Mouse (Mus musculus) T-cell, adult 2 months (primary cell): Measurements from ENCODE around the gene Camkv.

Experiments
- DNase-seq: peaks from one replicate; pipeline ENCODE4 v3.0.0; 2022; ENCODE audit warnings: low spot score

The Camkv gene

DNA sequence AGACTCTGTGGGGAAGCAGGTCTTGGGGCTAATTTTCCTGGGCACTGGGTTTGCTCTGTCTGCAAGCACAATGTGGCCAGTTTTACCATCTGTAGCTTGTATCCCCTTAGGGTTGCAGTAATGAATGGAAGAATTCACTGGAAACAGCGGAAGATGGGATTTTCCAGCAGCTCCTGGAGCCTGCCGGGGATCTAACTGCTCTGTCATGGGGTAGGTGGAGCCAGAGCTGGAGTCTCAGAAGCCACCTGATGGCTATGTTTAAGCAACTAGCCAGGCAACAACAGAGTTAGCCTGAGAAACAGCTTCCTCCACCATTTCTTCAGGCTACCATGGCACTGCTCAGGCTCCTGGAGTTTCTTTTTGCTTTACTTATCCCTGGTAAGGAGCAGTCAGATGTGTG, 56.7 kb downstream of the Camkv start, which contains the start of gene Cdhr4:
Gene Cdhr4 (plus strand): TSS at position 301 of the 400 bp plus-strand sequence.
- no peak for DNase-seq

DNA sequence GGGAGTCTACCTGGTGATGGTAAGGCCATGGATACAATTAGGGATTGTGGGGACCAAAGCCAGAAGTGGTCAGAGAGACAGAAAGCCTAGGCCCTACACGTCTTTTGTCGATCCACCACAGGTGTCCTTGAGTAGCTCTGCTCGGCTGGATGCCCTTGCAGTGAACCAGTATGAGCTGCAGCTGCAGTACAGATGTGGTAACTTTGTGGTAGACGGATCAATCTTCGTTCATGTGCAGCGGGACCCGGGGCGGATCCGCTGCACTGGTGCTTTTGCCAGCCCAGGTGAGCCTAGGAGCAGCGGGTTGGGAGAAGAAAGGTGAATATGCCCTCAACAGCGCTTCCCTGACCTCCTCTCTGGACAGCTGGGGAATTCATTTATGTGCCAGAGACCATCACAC, 57.5 kb downstream of the Camkv start:
- peak; percentile 35 for DNase-seq

DNA sequence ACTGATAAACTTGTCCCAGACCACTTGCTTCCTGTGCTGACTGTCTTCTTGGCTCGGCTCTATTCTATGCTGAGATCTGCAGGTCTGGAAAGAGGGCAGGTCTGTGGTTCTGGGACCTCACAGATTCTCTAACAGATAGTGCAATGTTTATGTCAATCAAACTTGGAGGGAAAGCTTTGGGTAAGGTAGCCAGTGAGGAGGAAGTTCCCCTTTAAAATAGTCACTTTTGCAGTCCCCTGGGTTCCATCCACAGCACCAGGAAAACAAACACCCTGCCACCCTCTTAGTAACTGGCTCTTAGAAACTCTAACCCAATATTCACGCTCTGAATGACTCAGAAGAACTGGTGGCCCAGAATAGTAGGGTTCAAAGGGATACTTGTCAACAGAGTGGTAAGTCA, 59.0 kb downstream of the Camkv start:
- DNase-seq: no peak

DNA sequence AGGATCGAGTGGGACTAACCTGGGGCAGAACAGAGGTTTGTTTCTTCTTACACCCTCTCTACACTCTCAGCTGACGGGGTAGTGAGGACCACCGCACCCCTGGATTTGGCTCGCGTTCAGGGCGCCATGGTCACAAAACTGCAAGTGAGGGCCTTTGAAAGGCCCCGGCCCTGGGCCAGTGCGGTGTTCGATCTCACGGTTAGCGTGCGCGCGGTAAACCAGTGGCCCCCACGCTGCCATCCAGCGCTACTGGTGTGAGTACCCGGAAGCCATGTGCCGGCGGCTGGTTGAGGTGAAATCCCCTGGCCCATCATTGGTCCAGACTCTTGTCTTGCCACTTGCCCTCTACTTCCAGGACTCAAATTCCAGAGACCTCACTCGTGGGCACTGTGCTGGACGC, 60.0 kb downstream of the Camkv start:
- DNase-seq: no peak

DNA sequence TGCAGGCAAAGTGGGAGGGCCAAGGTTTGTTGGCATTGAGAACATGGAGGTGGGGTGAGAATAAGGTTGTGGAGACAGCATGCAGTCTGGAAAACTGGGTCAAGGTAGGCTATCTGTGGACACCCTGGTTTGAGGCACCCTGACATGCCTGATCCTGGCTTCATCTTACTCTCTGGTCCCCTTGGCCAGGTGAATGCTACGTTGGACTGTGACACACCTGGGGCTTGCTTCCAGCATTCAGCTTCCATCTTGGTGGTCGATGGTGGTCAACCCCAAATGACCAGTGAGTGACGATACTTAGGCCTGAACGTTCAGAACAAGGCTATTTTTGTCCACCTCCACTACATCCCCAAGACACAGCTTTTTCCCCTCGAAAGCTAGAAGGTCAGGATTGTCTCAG, 60.6 kb downstream of the Camkv start, which contains the start of gene Gm20662:
Gene Gm20662 (plus strand): TSS at position 301 of the 400 bp plus-strand sequence.
- no peak for DNase-seq
